ENCODE assay signal across 14 mouse cellular contexts in the genomic region with DNA sequence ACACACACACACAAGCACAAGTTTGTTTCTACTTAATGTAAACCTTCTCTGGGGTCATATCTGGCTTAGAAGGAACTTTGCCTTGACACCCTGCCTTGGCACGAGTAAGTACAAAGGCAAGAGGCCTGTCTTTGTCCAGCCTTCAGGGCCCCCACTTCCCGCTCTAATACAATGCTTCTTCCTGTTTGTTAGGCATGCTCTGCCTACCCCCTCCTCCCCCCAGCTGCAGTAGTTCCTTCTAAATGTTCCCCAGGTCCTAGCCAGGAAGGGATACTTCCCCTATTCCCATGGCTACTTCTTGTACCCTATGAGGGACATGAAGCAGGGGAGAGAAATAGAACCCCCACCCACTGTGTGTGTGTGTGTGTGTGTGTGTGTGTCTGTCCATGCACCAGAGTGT. TPM values are rescaled to one million over a fixed set of nuclear protein-coding genes. Genes with fewer than 3 reads are reported as not detected.
DNase-seq lines count a peak whose midpoint lies in the region; ATAC-seq and TF ChIP-seq lines count a peak whose summit lies in the region.
"Had no signal": no experiment of that assay in that cellular context is flagged by ENCODE, and none has a peak within 500 bp of the region (broad histone marks: within the 10 kb centered on the region; RNA-seq: fewer than 3 reads in every experiment).

No protein-coding gene starts in this region.

- no peaks in the 10 kb centered on the region for H3K9me3 ChIP-seq in hindbrain, embryonic 16.5 days (ENCODE audit: control insufficient read depth, low read length)
- H3K9me3 ChIP-seq in hindbrain, postnatal 0 days (ENCODE audit: low read length), result no peaks in the 10 kb centered on the region
- no peaks in the 10 kb centered on the region for H3K9me3 ChIP-seq in lung, embryonic 14.5 days (ENCODE audit: low read depth, low read length)
- H3K9me3 ChIP-seq in lung, embryonic 15.5 days, result no peaks in the 10 kb centered on the region
- no peaks in the 10 kb centered on the region for H3K9me3 ChIP-seq in forebrain, embryonic 12.5 days
- H3K9me3 ChIP-seq: hindbrain, embryonic 12.5 days; liver, embryonic 15.5 days; neural tube, embryonic 12.5 days had no signal

- no peak overlapping the region for H3K4me3 ChIP-seq in hindbrain, embryonic 16.5 days (ENCODE audit: low read length)
- H3K4me3 ChIP-seq in hindbrain, postnatal 0 days (ENCODE audit: low read length), result no peak overlapping the region
- H3K4me3 ChIP-seq in lung, embryonic 14.5 days (ENCODE audit: low read depth, low read length), result no peak overlapping the region
- H3K4me3 ChIP-seq in lung, embryonic 15.5 days, result no peak overlapping the region
- no peak overlapping the region for H3K4me3 ChIP-seq in cerebellum, adult 2 months (replicated peaks; ENCODE audit: insufficient read depth, low read depth, low read length)
- no peak overlapping the region for H3K4me3 ChIP-seq in forebrain, embryonic 12.5 days (replicated peaks)
- H3K4me3 ChIP-seq: hindbrain, embryonic 12.5 days; liver, embryonic 15.5 days; neural tube, embryonic 12.5 days had no signal

- no peak for TF ChIP-seq CTCF in hindbrain, postnatal 0 days (IDR thresholded peaks at IDR 0.05; ENCODE audit: low read depth)
- TF ChIP-seq CTCF in lung, embryonic 14.5 days (IDR thresholded peaks at IDR 0.05; ENCODE audit: low read depth), result no peak
- TF ChIP-seq CTCF in cerebellum, adult 2 months (IDR thresholded peaks at IDR 0.05; ENCODE audit: borderline replicate concordance, insufficient read depth, low read depth, low read length), result no peak

- no peaks in the 10 kb centered on the region for H3K4me1 ChIP-seq in hindbrain, embryonic 16.5 days (ENCODE audit: control insufficient read depth, insufficient read depth, low read depth, low read length)
- H3K4me1 ChIP-seq in hindbrain, postnatal 0 days (ENCODE audit: insufficient read depth, low read length), result no peaks in the 10 kb centered on the region
- H3K4me1 ChIP-seq in lung, embryonic 14.5 days (ENCODE audit: insufficient read depth), result no peaks in the 10 kb centered on the region
- no peaks in the 10 kb centered on the region for H3K4me1 ChIP-seq in lung, embryonic 15.5 days
- H3K4me1 ChIP-seq in cerebellum, adult 2 months (ENCODE audit: control insufficient read depth, insufficient read depth, low read length), result no peaks in the 10 kb centered on the region
- H3K4me1 ChIP-seq in forebrain, embryonic 12.5 days, result no peaks in the 10 kb centered on the region
- H3K4me1 ChIP-seq: hindbrain, embryonic 12.5 days; liver, embryonic 15.5 days; neural tube, embryonic 12.5 days had no signal

- 76% methylated on average over 2 of the region's 2 CpGs for WGBS in hindbrain, embryonic 16.5 days
- WGBS in hindbrain, postnatal 0 days, result 56% methylated on average over 2 of the region's 2 CpGs
- WGBS in lung, embryonic 14.5 days, result 53% methylated on average over 2 of the region's 2 CpGs
- WGBS in lung, embryonic 15.5 days, result 41% methylated on average over 2 of the region's 2 CpGs
- 58% methylated on average over 2 of the region's 2 CpGs for WGBS in cerebellum, adult 2 months
- 56% methylated on average over 2 of the region's 2 CpGs for WGBS in forebrain, embryonic 12.5 days

- no peak overlapping the region for H3K9ac ChIP-seq in hindbrain, embryonic 16.5 days (ENCODE audit: low read depth, low read length)
- no peak overlapping the region for H3K9ac ChIP-seq in hindbrain, postnatal 0 days (replicated peaks; ENCODE audit: low read length)
- H3K9ac ChIP-seq in lung, embryonic 14.5 days, result no peak overlapping the region
- no peak overlapping the region for H3K9ac ChIP-seq in lung, embryonic 15.5 days
- H3K9ac ChIP-seq in forebrain, embryonic 12.5 days, result no peak overlapping the region
- H3K9ac ChIP-seq: hindbrain, embryonic 12.5 days; liver, embryonic 15.5 days; neural tube, embryonic 12.5 days had no signal

- no peak overlapping the region for H3K27ac ChIP-seq in hindbrain, embryonic 16.5 days (ENCODE audit: low read depth, low read length)
- H3K27ac ChIP-seq in hindbrain, postnatal 0 days, result no peak overlapping the region
- no peak overlapping the region for H3K27ac ChIP-seq in lung, embryonic 14.5 days (ENCODE audit: low read depth)
- no peak overlapping the region for H3K27ac ChIP-seq in lung, embryonic 15.5 days
- no peak overlapping the region for H3K27ac ChIP-seq in cerebellum, adult 2 months (ENCODE audit: insufficient read depth, low read length)
- no peak overlapping the region for H3K27ac ChIP-seq in forebrain, embryonic 12.5 days
- H3K27ac ChIP-seq: hindbrain, embryonic 12.5 days; liver, embryonic 15.5 days; neural tube, embryonic 12.5 days had no signal

- no peak overlapping the region for H3K4me2 ChIP-seq in hindbrain, embryonic 16.5 days (ENCODE audit: low read length)
- H3K4me2 ChIP-seq in hindbrain, postnatal 0 days (ENCODE audit: low read depth, low read length), result no peak overlapping the region
- H3K4me2 ChIP-seq in lung, embryonic 14.5 days, result no peak overlapping the region
- no peak overlapping the region for H3K4me2 ChIP-seq in lung, embryonic 15.5 days
- no peak overlapping the region for H3K4me2 ChIP-seq in forebrain, embryonic 12.5 days
- H3K4me2 ChIP-seq: hindbrain, embryonic 12.5 days; liver, embryonic 15.5 days; neural tube, embryonic 12.5 days had no signal

- 0 out of 2 replicates have a peak, but pooled peaks have one; percentile 25 for ATAC-seq in hindbrain, embryonic 16.5 days
- ATAC-seq in hindbrain, postnatal 0 days, result no peak
- ATAC-seq in lung, embryonic 14.5 days (ENCODE audit: insufficient read depth), result no peak
- ATAC-seq in lung, embryonic 15.5 days (ENCODE audit: borderline replicate concordance, extremely low read depth, low FRiP score, low TSS enrichment), result peak; percentile 46; the same call in 1 of the 2 replicates
- no peak for ATAC-seq in forebrain, embryonic 12.5 days (ENCODE audit: low FRiP score)
- ATAC-seq: Patski had no signal

- H3K36me3 ChIP-seq in hindbrain, embryonic 16.5 days (ENCODE audit: control insufficient read depth, insufficient read depth, low read length), result no peaks in the 10 kb centered on the region
- H3K36me3 ChIP-seq in hindbrain, postnatal 0 days (ENCODE audit: insufficient read depth, low read length), result no peaks in the 10 kb centered on the region
- H3K36me3 ChIP-seq in lung, embryonic 14.5 days (ENCODE audit: insufficient read depth), result no peaks in the 10 kb centered on the region
- H3K36me3 ChIP-seq in lung, embryonic 15.5 days, result no peaks in the 10 kb centered on the region
- no peaks in the 10 kb centered on the region for H3K36me3 ChIP-seq in forebrain, embryonic 12.5 days (replicated peaks)
- H3K36me3 ChIP-seq: hindbrain, embryonic 12.5 days; liver, embryonic 15.5 days; neural tube, embryonic 12.5 days had no signal

- no peak for TF ChIP-seq POLR2A in cerebellum, adult 2 months (IDR thresholded peaks at IDR 0.05; ENCODE audit: borderline replicate concordance, insufficient read depth, low read length)

- no peaks in the 10 kb centered on the region for H3K27me3 ChIP-seq in hindbrain, embryonic 16.5 days (replicated peaks; ENCODE audit: control insufficient read depth, insufficient read depth, low read length)
- no peaks in the 10 kb centered on the region for H3K27me3 ChIP-seq in hindbrain, postnatal 0 days (ENCODE audit: insufficient read depth, low read length)
- 0 out of 2 replicates have a peak, but pooled peaks cover 2% of the 10 kb centered on the region for H3K27me3 ChIP-seq in lung, embryonic 14.5 days (ENCODE audit: insufficient read depth, low read length)
- no peaks in the 10 kb centered on the region for H3K27me3 ChIP-seq in lung, embryonic 15.5 days
- no peaks in the 10 kb centered on the region for H3K27me3 ChIP-seq in cerebellum, adult 2 months (ENCODE audit: control insufficient read depth, insufficient read depth, low read length)
- 0 out of 2 replicates have a peak, but pooled peaks cover 8% of the 10 kb centered on the region for H3K27me3 ChIP-seq in forebrain, embryonic 12.5 days
- H3K27me3 ChIP-seq: hindbrain, embryonic 12.5 days; liver, embryonic 15.5 days; neural tube, embryonic 12.5 days had no signal

- DNase-seq in hindbrain, postnatal 0 days (ENCODE audit: low spot score), result no peak
- peak; percentile 26 for DNase-seq in lung, embryonic 14.5 days
- DNase-seq in lung, postnatal 14 days, result no peak
- DNase-seq in cerebellum, adult 2 months, result no peak
- DNase-seq: adrenal gland, adult 2 months; midbrain, embryonic 14.5 days; spleen, adult 18-20 months had no signal

RNA-seq across cellular contexts. Expression of a gene that starts 40.5 kb away (rescaled TPM):
- 0.24 and 0.27 TPM in 2 replicates for polyA plus RNA-seq in hindbrain, embryonic 16.5 days (2015; fragmentation: Nextera tagmentation; extraction: Ambion mirVana)
- total RNA-seq in hindbrain, postnatal 0 days (2014; rRNA removed), result 0.37 and 0.43 TPM in 2 replicates
- polyA plus RNA-seq in hindbrain, postnatal 0 days (2015; fragmentation: Nextera tagmentation; extraction: Ambion mirVana), result 0.15 and 0.25 TPM in 2 replicates
- 0.03 and 0.05 TPM in 2 replicates for polyA plus RNA-seq in lung, embryonic 14.5 days (2014; fragmentation: Nextera tagmentation; extraction: Ambion mirVana)
- polyA plus RNA-seq in lung, embryonic 15.5 days (2015; fragmentation: Nextera tagmentation; extraction: Ambion mirVana), result 0.05 TPM in 2 replicates
- 0.65 and 0.79 TPM in 2 replicates for polyA plus RNA-seq in cerebellum, adult 2 months (2012; rRNA removed)
- 0.06 and 0.08 TPM in 2 replicates for polyA plus RNA-seq in forebrain, embryonic 12.5 days (2016; fragmentation: Nextera tagmentation; extraction: Ambion mirVana)
- polyA plus RNA-seq: liver, embryonic 15.5 days had no signal

Comparison
In these comparisons a context has a peak if more than half of its experiments do, and no peak if none do; other contexts are left out.
1. ATAC-seq: peak in hindbrain, embryonic 16.5 days (single experiment) and lung, embryonic 15.5 days (single experiment); none in hindbrain, postnatal 0 days (single experiment), lung, embryonic 14.5 days (single experiment) and forebrain, embryonic 12.5 days (single experiment).